Mouse (Mus musculus) embryonic fibroblast, embryonic 13.5 days (primary cell): ENCODE results near the gene 2310011J03Rik. TPM values are rescaled to one million over a fixed set of nuclear protein-coding genes. Genes with fewer than 3 reads are reported as not detected.

ENCODE experiments used
- H3K27ac ChIP-seq: 2 replicates; pipeline ENCODE4 v1.5.1; 2012; ENCODE audit warnings: low read length, control low read depth, inconsistent platforms; ENCODE audit not compliant: insufficient read depth
- H3K4me1 ChIP-seq: 2 replicates; pipeline ENCODE4 v1.6.1; 2011; ENCODE audit warnings: low read length; ENCODE audit not compliant: control insufficient read depth, insufficient read depth
- H3K4me3 ChIP-seq: 2 replicates; pipeline ENCODE4 v1.5.1; 2011; ENCODE audit warnings: mild to moderate bottlenecking, control low read depth, low read length; ENCODE audit not compliant: insufficient read depth
- CTCF ChIP-seq: IDR thresholded peaks from 2 replicates; pipeline ENCODE4 v1.5.1; 2011; ENCODE audit warnings: mild to moderate bottlenecking, control low read depth, low read length, moderate library complexity, borderline replicate concordance; ENCODE audit not compliant: insufficient read depth
- POLR2A ChIP-seq: IDR thresholded peaks from 2 replicates; pipeline ENCODE4 v1.6.1; 2011; ENCODE audit warnings: low read depth, mild to moderate bottlenecking, control low read depth, low read length, moderate library complexity
- polyA plus RNA-seq: library from polyadenylated mRNA; stranded (reverse); fragments of >200 nt; gene quantifications from 2 replicates; pipeline ENCODE4 v1.2.4, GENCODE M21; 2011; ENCODE audit warnings: low read depth; ENCODE audit not compliant: missing spikeins, insufficient read length

Gene 2310011J03Rik
- polyA plus RNA-seq, 1 experiment: 16.4 TPM

- Histone ChIP-seq H3K27ac (no peak overlapping the region), H3K4me3 (no peak overlapping the region), H3K4me1 (peaks cover 7% of the 10 kb centered on the region)
- TF ChIP-seq CTCF: no peak
- TF ChIP-seq POLR2A: no peak
Observed at GRCm38 (mm10) chr10:80271186-80271843, 49.0 kb downstream of the 2310011J03Rik start.

- Histone ChIP-seq H3K4me3 (no peak overlapping the region), H3K27ac (no peak overlapping the region), H3K4me1 (peaks cover 7% of the 10 kb centered on the region)
- TF ChIP-seq POLR2A (no peak), CTCF (no peak)
Observed at GRCm38 (mm10) chr10:80270734-80271181, 49.6 kb downstream of the 2310011J03Rik start.

GRCm38 (mm10) chr10:80270099-80270498, 50.2 kb downstream of the 2310011J03Rik start:
- no peak for TF ChIP-seq CTCF
- no peak for TF ChIP-seq POLR2A
- H3K4me3 ChIP-seq: no peak overlapping the region
- no peak overlapping the region for H3K27ac ChIP-seq
- peaks cover 7% of the 10 kb centered on the region for H3K4me1 ChIP-seq

Other genes starting within 250 kb of the 2310011J03Rik start
- gene Sbno2, start 215.0 kb downstream of the 2310011J03Rik start, polyA plus RNA-seq: 50.7 and 53.5 TPM in 2 replicates
- gene Stk11, start 204.7 kb downstream of the 2310011J03Rik start, polyA plus RNA-seq: 80.8 and 91.7 TPM in 2 replicates
- 202 and 250 TPM in 2 replicates for gene Atp5d, start 181.9 kb downstream of the 2310011J03Rik start, polyA plus RNA-seq
- gene Cbarp, start 179.7 kb downstream of the 2310011J03Rik start, polyA plus RNA-seq: 24.1 and 28.4 TPM in 2 replicates
- 101 TPM in 2 replicates for gene Midn, start 172.3 kb downstream of the 2310011J03Rik start, polyA plus RNA-seq
- 29.2 and 50.2 TPM in 2 replicates for gene Cirbp, start 154.6 kb downstream of the 2310011J03Rik start, polyA plus RNA-seq
- gene 1600002K03Rik, start 147.6 kb downstream of the 2310011J03Rik start, polyA plus RNA-seq: 8.4 and 12.2 TPM in 2 replicates
- 5.2 and 8.3 TPM in 2 replicates for gene Efna2, start 141.1 kb downstream of the 2310011J03Rik start, polyA plus RNA-seq
- gene Mum1, start 94.1 kb downstream of the 2310011J03Rik start, polyA plus RNA-seq: 24.0 and 29.1 TPM in 2 replicates
- gene Ndufs7, start 71.4 kb downstream of the 2310011J03Rik start, polyA plus RNA-seq: 65.5 and 65.7 TPM in 2 replicates
- 19.9 and 21.9 TPM in 2 replicates for gene Gamt, start 59.5 kb downstream of the 2310011J03Rik start, polyA plus RNA-seq
- gene Dazap1, start 59.1 kb downstream of the 2310011J03Rik start, polyA plus RNA-seq: 117 and 142 TPM in 2 replicates
- gene Rps15, start 28.1 kb downstream of the 2310011J03Rik start, polyA plus RNA-seq: 2,340 and 2,493 TPM in 2 replicates
- gene Apc2, start 24.6 kb downstream of the 2310011J03Rik start, polyA plus RNA-seq: 2.5 and 3.7 TPM in 2 replicates
- gene Pcsk4, start 9.0 kb upstream of the 2310011J03Rik start, polyA plus RNA-seq: 0.42 and 0.81 TPM in 2 replicates
- 1.5 and 1.7 TPM in 2 replicates for gene Reep6, start 9.4 kb upstream of the 2310011J03Rik start, polyA plus RNA-seq
- gene Adamtsl5, start 27.9 kb upstream of the 2310011J03Rik start, polyA plus RNA-seq: 22.9 and 30.1 TPM in 2 replicates
- not detected in 2 replicates for gene Plk5, start 35.9 kb upstream of the 2310011J03Rik start, polyA plus RNA-seq
- gene Mex3d, start 67.1 kb upstream of the 2310011J03Rik start, polyA plus RNA-seq: 39.1 and 40.4 TPM in 2 replicates
- 83.3 and 99.1 TPM in 2 replicates for gene Mbd3, start 79.0 kb upstream of the 2310011J03Rik start, polyA plus RNA-seq
- gene Uqcr11, start 86.3 kb upstream of the 2310011J03Rik start, polyA plus RNA-seq: 182 and 231 TPM in 2 replicates
- 64.8 and 72.9 TPM in 2 replicates for gene Tcf3, start 113.1 kb upstream of the 2310011J03Rik start, polyA plus RNA-seq
- not detected in 2 replicates for gene Onecut3, start 174.3 kb upstream of the 2310011J03Rik start, polyA plus RNA-seq
- gene Atp8b3, start 218.6 kb upstream of the 2310011J03Rik start, polyA plus RNA-seq: not detected in 2 replicates
- gene Rexo1, start 241.0 kb upstream of the 2310011J03Rik start, polyA plus RNA-seq: 19.4 and 21.9 TPM in 2 replicates